Mouse (Mus musculus) 416B (cell line): ENCODE results near the gene Cgref1.

Experiments used
- DNase-seq: peaks from one replicate; pipeline ENCODE4 v3.0.0; 2011; ENCODE audit warnings: low read depth

The Cgref1 gene

GRCm38 (mm10) chr5:30944956-30945781, at the start of gene Cgref1:
Gene Cgref1 (minus strand): TSS chr5:30945591.
- no peak for DNase-seq

DNA sequence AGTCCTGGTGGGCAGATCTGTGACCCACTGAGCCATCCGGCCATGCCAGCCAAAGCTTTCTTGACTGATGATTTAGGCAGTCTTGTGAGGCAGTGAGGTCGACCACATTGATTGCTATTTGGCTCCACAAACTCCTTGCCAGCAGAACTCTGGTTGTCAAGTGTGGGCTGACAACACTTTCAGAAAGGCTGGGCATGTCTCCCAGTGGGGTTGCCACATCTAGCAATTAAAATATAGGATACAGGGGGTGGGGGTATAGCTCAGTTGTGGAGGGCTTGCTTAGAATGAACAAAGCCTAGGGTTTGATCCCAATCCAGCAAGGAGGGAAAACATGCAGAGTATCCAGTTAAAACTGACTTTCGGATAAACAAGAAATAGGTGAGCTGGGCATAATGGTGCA, 48.7 kb upstream of the Cgref1 start:
- DNase-seq: no peak

DNA sequence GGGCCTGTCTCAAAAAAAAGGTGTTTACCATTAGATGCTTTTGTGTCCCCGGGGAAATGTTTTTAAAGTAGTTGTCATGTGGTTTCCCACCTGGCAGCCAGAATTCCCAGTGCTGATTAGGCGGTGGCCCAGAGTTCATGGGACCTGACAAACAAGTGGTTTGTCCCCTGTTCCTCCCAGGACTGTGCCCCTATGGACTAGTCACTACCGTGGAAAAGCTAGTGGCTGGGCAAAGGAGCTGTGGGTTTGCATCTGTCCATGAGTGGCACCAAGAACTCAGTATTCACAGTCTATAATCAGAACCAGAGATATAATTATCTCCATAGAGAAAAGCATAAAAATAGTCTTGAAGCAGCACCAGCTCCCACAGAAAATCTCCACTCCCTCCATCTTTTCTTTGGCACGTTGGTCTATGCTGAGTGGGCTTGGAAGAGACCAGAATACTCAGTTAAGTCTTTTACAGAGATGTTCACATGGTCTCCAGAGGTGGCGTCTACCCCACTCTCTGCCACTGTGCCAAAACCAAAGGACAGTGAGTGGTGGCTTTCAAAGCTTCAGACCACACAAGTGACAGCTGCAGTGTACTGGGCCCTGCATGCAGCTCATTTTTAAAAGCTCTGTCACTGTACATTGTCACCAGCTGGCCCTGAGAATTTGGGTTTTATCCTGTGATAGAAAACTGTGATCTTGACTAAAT, 47.7 kb upstream of the Cgref1 start:
- no peak for DNase-seq

DNA sequence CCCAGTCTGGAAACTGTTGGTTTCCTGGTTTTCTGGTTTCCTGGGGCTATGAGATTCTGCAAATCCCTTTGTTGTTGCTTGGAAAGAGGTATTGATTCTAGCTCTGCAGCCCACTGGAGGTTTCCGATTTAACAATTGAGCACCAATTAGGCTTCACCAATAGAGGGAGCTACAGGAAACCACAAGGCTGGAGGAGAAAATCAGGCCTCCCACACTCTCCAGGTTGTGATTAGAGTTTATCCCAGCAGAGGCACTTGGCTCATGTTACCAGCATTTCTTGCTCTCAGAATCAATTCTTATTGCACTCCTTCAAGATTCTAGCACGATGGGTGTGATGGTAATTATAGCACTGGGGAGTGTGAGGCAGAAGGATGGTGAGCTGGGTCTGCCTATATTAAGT, 37.0 kb upstream of the Cgref1 start:
- DNase-seq: peak; percentile 28

GRCm38 (mm10) chr5:30974870-30975656, 29.7 kb upstream of the Cgref1 start:
- no peak for DNase-seq

DNA sequence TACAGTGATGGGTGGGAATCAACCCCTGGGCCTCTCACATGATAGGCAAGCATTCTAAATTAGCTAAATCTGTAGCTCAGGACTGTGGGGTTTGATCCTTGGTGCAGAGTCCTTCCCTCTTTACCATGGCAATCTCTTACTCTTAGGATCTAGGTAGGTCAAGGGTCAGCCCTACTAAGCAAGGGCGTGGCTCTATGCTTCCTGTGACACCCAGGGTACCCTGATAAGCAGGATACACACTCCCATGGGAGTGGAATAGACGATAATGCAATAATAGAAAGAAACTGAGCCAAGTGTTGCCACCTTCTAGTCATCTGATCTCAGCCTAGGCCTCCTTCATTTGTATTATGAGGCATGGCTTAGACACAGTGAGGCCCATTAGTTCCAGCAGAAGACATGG, 24.0 kb upstream of the Cgref1 start:
- no peak for DNase-seq

DNA sequence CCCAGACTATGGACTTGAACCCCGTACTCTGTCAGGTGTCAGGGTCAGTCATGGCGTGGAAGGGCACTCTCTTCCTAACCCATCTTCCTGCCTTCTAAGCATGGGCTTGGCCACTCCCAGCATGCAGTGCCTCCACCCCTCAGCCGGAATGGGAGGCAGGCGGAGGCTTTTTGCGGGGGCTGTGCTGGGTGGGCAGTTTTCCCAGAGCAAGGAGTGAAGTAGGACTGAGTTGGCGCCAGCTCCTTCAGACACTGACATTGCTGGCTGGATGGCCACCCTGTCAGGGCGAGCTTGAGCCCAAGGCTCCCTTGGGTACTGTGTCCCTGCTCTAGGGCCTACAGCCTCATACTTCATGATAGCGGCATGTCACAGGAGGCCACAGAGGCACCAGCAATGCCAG, 23.0 kb upstream of the Cgref1 start, which contains the start of gene Tcf23:
Tcf23 (plus strand) TSS at position 247 of the 400 bp plus-strand sequence.
- no peak for DNase-seq

- no peak for DNase-seq
Observed at GRCm38 (mm10) chr5:30966189-30966588, 20.8 kb upstream of the Cgref1 start.

GRCm38 (mm10) chr5:30963916-30964315, 18.5 kb upstream of the Cgref1 start:
- DNase-seq: no peak

DNA sequence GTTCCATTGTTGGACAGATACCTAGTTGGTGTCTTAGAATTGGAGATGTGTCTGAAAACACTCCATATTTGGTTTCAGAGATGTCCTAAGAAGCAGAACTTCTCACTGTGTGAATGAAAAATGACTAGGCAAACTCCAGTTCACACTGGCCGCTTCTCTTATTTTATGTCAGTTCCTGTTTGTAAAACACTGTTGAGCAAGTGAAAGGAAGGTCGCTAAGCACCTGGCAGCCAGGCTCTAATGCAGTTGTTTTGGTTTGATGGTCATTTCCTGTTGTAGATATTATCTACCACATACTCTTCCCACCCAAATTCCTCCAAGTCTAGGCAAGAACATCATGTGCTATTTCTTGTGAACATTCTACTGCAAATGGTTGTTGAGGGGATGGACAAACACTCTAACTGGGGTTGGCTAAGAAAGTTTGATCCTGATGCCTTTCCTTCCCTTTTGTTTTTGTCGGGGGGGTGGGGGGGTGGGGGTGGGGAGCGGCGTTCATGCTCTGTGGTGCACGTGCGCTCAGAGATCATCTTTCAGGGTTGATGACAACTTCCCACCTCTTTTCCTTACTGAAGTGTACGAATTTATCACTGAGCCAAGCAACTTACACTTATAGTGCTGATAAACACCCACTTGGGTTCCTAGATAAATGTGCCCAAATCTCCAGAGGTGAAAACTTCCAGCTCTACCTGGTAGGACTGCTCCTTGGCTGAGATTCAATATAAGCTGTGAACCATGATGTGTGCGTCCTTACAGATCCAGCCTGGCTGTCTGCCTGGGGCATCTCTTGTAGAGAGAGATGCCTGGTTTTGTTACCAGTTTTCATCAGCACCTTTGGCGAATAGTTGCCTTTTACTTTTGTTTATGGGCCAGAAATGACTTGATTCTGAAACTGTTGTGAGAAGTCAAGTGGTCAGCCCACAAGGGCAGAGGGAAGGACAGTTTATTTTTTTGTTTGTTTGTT, 16.4 kb upstream of the Cgref1 start:
- peak; percentile 96 for DNase-seq

DNA sequence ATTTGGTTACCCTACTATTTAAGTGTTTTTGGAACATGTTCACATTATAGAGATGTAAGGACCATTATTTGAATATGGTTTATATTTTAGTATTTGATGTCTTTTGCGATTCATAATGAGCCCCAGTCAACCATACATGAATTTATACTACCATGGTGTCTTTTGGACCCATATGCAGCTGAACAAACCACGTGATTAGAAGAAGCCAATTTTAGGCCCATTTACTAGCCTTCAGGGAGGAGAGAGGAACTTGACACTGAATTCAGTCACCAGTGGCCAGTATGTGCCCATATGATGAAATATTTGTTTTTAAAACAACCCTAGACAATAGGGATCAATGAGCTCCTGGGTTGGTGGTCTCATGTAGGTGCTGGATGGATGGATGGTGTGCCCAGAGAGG, 15.4 kb upstream of the Cgref1 start:
- DNase-seq: peak; percentile 33

GRCm38 (mm10) chr5:30959966-30960501, 14.6 kb upstream of the Cgref1 start, which contains the start of gene Preb:
Gene Preb (minus strand): TSS chr5:30960361.
- DNase-seq: peak; percentile 96

- peak; percentile 15 for DNase-seq
Observed at GRCm38 (mm10) chr5:30959198-30959854, 13.9 kb upstream of the Cgref1 start.

DNA sequence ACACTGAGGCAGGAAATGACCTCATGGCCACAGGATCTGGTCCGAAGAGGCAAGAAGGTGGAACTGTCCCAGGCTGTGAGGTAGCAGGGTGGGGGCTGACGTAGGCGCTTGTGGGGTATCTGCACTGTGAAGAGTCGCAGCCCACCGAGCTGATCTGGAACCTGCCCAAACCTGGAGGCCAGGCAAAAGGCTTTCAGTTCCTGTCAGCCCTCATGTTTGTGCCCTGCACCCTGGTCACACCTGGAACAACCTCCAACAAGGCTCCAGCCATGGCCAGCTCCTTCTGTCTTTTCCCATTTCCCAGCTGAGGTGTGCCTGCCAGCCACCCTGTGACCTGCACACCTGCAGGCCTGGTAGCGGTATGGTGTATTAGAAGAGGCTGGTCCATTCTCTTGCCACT, 12.5 kb upstream of the Cgref1 start:
- DNase-seq: no peak

DNA sequence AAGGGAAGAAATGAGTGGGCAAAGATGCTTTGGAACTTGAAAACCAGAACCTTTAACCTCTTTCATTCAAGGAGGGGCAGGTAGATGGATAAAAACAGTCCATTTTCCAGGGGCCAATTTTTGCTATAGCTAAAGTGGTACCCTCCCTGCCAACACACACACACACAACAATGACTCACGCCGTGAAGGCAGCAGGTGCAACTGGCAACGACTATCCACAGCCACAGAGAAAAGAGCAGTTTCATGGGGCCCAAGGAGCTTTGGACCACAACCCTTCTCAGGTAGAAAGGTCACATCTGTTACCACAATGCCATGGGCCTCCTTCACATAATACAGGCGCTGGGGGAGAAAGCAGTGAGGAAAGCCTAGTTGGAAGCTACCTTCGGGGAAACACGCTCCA, 10.4 kb upstream of the Cgref1 start:
- no peak for DNase-seq

DNA sequence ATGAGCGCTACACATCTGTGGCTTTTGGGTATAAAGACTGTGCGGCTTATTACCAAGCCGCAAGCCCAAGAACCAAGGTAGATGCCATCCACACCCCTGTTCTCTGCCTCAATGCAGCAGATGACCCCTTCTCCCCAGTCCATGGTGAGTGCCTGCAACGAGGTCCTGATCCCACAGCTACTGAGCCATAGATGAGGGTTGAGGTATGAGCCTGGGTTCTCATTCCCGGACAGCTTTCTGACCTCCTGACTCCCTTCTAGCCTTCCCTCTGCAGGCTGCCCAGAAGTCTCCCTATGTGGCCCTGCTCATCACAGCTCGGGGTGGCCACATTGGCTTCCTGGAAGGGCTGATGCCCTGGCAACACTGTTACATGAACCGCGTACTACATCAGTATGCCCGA, 9.2 kb upstream of the Cgref1 start:
- DNase-seq: no peak

- DNase-seq: no peak
Observed at GRCm38 (mm10) chr5:30954065-30954464, 8.7 kb upstream of the Cgref1 start.

DNA sequence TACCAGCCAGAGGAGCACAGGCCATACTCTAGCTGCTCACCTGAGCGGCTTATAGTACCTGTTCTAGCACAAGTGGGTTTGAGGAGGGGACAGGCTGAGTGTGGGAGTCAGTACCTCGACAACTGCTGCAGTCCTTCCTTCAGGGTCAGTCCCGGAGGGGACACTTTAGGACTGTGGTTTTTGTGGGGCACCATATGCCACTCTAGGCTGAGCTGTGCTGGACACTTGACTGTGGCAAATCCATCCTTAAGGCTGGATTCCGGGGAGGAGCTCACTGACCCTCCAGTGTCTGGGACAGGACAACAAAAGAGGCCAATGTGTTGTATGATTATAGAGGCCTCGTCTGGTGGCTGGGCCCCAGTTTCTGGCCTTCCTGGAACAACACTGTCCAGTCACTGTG, 7.2 kb upstream of the Cgref1 start:
- no peak for DNase-seq

GRCm38 (mm10) chr5:30951706-30952105, 6.3 kb upstream of the Cgref1 start:
- DNase-seq: no peak

- no peak for DNase-seq
Observed at GRCm38 (mm10) chr5:30950922-30951321, 5.5 kb upstream of the Cgref1 start.

DNA sequence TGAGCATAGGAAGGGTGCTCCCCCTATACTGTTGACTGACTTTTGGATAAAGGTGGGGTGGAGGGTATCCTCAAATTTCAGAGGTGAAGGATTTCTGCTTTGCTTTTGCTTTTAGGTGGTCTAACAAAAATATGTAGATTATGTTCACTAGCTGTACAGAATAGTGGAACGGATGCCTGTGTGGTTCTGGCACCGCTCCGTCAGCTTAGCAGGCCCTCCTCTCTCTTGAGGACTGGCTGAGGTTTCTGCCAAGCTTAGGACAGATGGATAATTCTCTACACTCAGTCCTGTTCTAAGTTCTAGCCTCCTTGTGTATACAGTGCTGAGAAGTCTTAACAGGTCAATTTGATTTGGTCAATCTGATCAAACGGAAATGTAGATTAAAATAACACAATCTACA, 5.1 kb upstream of the Cgref1 start:
- peak; percentile 26 for DNase-seq
